Mouse (Mus musculus) ES-CJ7 (cell line): ENCODE measurements around the gene Ush2a.

Experiments
- DNase-seq: peaks from one replicate; pipeline ENCODE4 v3.0.0; 2011; ENCODE audit warnings: low read depth, low spot score

Ush2a gene

GRCm38 (mm10) chr1:188865881-188866280 is 604.1 kb downstream of the Ush2a start:
- no peak for DNase-seq

GRCm38 (mm10) chr1:188866515-188866914 is 604.7 kb downstream of the Ush2a start:
- DNase-seq = no peak

GRCm38 (mm10) chr1:188878531-188879055 is 616.8 kb downstream of the Ush2a start:
- DNase-seq = no peak

DNA sequence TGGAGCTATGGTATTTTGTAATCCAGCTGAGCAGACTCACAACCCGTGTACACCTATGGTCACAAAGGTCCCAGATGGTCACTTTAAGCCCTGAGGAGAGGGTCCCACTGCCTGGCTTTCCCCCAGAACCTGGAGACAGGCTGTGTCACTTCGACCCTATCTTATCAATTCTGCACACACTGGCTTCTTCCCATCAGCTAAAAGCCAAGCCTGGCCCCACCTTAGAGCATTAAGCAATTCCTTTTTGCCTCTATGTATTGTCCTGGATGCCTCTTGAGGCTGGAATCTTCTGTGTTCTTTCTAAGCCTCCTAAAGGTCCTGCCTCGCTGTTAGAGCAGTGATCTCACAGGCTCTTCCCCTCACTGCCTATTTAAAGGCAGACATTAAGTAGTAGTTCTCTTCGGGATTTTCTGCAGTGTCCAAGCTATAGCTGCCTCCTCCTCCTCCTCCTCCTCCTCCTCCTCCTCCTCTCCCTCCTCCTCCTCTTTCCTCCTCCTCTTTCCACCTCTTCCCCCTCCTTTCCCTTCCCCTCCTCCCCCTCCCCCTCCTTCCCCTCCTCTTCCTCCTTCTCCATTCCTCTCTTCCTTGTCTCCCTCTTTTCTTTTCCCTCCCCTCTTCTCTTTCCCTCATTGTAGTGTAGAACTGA is 635.2 kb downstream of the Ush2a start:
- DNase-seq = no peak

DNA sequence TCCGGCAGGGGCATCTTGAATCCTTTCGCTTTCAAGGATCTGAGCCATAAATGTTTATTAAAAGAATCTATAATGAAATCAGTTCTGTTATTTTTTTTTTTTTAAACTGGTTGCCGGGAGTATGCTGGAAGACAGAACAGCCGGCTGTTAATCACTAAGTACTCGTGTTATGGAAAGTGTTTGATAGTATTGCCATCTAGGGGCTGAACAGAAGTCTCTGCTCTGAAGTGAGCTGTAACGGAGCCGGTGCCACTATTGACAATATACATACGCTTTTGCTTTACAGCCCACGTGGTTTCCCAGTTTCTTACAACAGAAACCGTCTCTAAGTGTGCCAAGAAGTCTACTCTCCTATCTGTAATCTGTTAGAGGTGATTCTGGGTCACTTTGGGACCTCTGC is 642.3 kb downstream of the Ush2a start:
- DNase-seq = no peak

DNA sequence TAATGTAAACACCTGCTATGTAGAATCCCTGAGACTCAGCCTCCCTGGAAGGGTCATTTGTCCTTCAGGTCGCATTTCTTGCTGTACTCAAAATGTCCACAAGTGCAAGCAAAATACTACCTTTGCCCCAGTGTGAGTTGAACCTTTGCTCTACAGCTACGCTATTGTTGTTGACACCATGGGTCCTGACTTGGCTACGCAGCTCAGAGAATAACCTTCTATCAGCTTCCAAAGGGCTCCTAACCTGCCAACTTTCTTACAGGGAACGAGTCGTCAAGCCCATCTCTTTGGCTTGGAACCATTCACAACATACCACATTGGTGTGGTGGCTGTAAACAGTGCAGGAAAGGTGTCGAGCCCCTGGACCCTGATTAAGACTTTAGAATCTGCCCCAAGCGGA is 644.4 kb downstream of the Ush2a start:
- no peak for DNase-seq

DNA sequence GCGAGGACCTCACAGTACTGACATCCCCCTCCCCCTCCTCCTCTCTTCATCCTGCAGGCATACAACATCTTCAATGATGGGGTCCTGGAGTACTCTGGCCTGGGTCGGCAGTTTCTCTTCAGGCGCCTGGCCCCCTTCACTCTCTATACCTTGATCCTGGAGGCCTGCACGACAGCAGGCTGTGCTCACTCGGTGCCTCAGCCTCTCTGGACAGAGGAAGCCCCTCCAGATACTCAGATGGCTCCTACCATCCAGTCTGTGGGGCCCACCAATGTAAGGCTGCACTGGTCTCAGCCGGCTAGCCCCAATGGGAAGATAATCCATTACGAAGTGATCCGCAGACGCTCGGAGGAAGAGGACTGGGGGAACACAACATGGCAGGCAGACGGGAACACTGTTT is 648.8 kb downstream of the Ush2a start:
- DNase-seq = no peak

- no peak for DNase-seq
Observed at GRCm38 (mm10) chr1:188919946-188920345, 658.1 kb downstream of the Ush2a start.

DNA sequence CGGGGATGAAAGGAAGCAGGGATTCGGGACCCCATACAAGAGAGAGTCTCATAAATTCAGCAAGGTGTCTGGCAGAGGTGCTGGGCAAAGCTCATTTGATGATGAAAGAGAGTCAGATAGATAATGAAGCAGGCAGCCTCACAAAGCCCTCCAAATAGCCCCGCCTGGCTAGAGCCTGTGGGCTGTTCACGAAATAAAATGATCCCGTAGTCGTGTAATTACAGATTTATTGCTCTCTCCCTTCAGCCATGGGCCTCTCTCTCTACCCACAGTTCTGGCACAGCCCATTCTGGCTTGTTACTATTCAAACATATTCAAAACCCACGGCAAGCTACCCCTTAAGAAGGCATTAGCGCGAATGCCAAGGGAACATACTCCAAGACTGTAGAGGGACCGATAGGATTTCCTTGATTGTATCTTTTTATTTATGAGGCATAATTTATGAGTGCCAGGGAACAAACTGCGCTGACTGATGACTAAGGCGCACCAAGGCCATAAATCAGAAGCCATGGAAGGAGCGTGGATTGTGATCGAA is 675.5 kb downstream of the Ush2a start:
- DNase-seq = no peak

DNA sequence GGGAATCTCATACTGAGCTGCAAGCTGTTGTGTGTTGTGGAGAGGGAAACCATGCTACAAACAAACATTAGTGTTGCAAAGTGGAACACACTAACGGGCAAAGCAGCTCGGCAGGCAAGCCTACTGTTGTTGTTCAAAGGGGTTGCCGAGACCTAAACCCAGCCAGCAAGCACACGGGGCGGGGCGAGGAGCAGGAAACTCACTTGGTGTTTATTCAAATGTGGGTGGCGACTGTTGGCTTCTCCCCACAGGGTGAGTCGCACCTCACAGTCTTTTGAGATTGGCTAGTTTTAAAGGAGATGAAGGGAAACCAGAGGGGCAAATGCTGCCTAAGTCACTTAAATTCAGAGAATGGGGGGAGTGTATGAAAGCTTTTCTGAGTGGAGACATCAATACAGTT is 683.5 kb downstream of the Ush2a start:
- peak; percentile 33 for DNase-seq

DNA sequence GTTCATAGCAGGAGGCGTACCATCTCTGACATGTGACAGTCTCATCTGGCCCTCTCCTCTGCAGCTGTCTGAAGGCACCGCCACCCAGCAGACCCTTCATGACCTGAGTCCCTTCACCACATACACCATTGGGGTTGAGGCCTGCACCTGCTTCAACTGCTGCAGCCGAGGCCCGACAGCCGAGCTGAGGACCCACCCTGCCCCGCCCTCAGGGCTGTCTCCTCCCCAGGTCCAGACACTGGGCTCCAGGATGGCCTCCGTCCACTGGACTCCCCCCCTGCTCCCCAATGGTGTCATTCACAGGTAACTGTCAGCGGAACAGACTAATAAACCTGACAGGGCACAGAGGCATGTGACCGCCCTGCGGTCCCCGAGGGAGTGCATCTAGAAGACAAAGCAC is 685.0 kb downstream of the Ush2a start:
- no peak for DNase-seq

DNA sequence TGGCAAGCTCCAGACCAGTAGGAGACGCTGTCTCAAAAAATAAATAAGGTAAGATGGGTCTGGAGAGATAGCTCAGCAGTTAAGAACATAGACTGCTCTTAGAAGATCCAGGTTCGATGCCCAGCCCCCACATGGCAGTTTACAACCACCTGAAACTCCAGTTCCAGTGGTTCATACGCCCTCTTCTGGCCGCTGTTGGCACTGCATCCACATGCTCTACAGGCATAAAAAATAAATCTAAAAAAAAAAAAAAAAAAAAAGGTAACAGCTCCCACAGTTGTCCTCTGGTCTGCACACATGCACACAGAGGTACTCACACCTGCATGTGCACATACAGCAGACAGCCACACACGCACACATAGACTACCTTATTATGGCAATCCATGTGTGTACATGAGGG is 686.0 kb downstream of the Ush2a start:
- peak; percentile 80 for DNase-seq

DNA sequence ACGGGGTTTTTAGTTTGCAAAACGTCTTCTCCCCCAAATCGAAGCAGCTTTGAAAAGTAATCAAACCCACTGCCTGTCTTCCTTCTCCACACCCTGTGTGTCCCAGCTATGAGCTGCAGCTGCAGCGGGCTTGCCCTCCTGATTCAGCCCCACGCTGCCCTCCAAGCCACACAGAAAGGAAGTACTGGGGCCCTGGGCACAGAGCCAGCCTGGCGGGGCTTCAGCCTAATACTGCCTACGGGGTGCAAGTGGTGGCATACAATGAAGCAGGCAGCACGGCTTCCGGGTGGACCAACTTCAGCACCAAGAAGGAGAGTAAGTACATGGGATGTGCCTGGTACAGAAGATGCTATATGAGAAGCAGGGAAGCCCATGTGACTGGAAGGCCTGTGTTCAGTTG is 686.5 kb downstream of the Ush2a start:
- no peak for DNase-seq

GRCm38 (mm10) chr1:188951091-188951490 is 689.3 kb downstream of the Ush2a start:
- DNase-seq = no peak

GRCm38 (mm10) chr1:188952501-188952900 is 690.7 kb downstream of the Ush2a start:
- DNase-seq = no peak

GRCm38 (mm10) chr1:188973078-188973477 is 711.3 kb downstream of the Ush2a start:
- DNase-seq = no peak

DNA sequence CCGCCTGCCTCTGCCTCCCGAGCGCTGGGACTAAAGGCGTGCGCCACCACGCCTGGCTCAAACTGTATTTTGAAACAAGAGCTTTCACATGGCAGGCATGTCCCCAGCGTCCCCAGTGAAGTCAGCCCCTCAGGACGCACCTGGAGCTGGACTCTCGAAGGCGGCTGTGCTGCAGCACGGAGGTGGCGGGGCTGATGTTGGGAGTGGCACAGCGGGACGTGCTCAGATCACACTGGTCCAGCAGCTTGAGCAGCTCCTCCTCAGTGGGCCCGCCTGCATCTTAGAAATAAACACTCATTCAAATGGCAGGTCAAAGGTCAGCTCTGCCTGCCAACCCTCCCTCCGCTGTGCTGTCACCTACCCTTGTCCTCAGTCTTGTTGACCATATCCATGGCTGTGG is 712.1 kb downstream of the Ush2a start:
- no peak for DNase-seq

- peak; percentile 86 for DNase-seq
Observed at GRCm38 (mm10) chr1:188980050-188980449, 718.2 kb downstream of the Ush2a start.

DNA sequence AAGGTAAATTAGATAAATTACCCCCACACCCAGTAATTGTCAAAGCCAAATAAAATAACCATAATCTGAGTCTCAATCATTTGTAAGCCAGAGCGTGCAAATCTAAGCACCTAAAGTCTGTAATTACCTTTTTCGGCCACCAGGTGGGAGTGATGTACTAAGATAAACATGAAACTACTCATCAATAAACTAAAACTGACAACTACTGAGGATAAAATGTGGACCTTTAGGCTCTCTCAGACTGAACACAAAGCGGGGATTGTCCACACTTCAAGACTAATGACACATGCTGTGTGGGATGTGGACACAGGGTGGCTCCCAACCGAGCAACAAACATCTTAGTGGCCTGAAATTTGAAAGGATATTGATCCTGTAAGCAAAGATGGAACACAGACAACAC is 731.4 kb downstream of the Ush2a start:
- DNase-seq = peak; percentile 68

GRCm38 (mm10) chr1:188997921-188998320 is 736.1 kb downstream of the Ush2a start:
- no peak for DNase-seq

DNA sequence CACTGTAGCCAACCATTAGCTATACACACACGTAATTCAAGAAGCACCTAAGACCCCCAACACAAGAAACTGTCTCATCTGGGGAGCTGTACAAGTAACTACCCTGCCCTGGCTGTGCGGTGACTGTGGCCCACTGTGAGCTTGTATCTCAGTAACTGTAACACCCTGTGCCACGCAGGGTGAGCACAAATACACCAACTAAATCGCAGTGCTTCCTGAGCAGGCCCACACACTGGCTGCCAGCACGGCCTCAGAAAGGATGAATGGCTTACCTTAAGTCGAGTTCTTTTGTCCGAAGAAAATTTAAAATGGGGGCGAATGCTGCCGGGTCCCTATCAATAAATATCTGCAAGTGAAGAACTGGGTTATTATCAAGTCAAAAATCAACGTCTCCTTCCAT is 738.2 kb downstream of the Ush2a start:
- DNase-seq = no peak

DNA sequence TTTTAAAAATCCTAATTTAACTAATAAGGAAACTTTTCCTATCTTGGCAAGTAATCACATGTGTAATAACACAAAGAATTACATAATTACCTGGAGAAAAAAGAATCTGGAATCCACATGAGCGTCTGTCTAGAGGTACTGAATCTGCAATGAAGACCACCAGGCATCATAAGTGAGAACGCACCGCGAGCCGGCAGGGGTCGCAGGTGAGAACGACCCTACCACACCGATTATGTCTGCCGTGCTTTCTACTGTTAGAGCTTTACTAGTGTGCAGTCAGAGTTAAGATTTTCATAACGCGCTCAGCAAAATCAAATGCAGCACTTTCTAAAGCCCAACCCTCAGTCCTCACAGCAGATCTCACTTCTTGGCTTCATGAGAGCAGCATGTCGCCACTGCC is 740.0 kb downstream of the Ush2a start:
- peak; percentile 52 for DNase-seq

DNA sequence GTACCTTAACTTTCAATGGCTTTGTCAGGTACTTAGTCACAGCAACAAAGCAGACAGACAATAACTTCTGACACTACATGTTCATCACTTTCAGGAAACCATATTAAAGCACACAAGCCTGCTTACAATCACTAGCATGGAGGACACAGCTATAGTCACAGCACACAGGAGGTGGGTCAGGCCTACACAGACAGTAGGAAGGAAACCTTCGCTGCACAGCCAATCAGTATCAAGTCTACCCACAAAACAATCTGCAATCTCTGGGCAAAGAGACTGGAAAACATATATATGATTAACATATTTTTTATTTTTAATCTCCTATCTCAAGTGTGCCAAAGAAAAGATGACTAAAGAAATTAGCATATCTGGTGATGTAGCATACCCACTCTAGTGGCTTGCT is 743.0 kb downstream of the Ush2a start:
- DNase-seq = no peak

GRCm38 (mm10) chr1:189006267-189006666 is 744.4 kb downstream of the Ush2a start:
- DNase-seq = peak; percentile 61
